Mouse (Mus musculus): ENCODE measurements at regions not wholly inside any gene's neighbourhood (a gene's known extent, or its start where the extent isn't known, plus 50 kb on each side); places are given as distances from the start of the nearest gene placed in this dataset.

DNA sequence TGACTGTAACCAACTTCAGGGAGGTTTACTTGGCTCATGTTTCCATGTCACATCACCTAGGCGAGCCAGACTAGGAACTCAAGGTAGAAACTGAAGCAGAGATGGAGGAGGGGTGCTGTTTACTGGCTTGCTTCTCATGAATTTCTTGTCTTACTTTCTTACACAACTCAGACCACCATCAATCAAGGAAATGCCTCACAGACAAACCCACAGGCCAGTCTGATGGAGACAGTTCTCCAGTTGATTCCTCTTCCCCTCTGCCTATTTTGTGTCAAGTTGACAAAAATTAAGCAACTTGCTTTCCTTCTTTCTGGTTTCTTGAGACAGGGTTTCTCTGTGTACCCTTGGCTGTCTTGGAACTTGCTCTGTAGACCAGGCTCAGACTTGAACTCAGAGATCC, 83.8 kb upstream of the Phip start:
- Histone ChIP-seq H3K9me3 (no peaks in the 10 kb centered on the region), H3K27me3 (no peaks in the 10 kb centered on the region), H3K36me3 (no peaks in the 10 kb centered on the region), H3K9ac (no peak overlapping the region), H3K4me2 (no peak overlapping the region), H3K4me1 (peaks cover 7% of the 10 kb centered on the region; the same call in 1 of the 2 replicates), H3K27ac (no peak overlapping the region), H3K4me3 (no peak overlapping the region)
- no peak for ATAC-seq (ENCODE audit: insufficient number of reproducible peaks, insufficient read depth, low FRiP score, low TSS enrichment, low read depth)
- 83% methylated on average over 1 of the region's 1 CpGs for WGBS

DNA sequence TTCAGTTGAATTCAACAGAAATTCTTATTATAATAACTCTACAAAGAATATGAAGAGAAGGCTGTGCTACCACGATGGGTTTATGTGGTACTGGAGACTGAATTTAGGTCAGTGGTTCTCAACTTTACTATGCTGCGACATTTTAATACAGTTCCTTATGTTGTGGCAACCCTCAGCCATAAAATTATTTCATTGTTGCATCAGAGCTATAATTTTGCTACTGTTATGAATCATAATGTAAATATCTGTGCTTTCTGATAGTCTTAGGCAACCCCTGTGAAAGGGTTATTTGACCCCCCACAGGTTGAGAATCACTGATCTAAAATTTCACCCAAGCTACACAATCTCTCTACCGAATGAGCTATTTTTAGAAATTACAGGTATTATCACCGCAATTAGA, 80.9 kb upstream of the Phip start:
- Histone ChIP-seq H3K36me3 (no peaks in the 10 kb centered on the region), H3K27me3 (no peaks in the 10 kb centered on the region), H3K27ac (no peak overlapping the region), H3K9ac (no peak overlapping the region), H3K4me1 (peaks cover 5% of the 10 kb centered on the region; the same call in 1 of the 2 replicates), H3K4me3 (no peak overlapping the region), H3K9me3 (no peaks in the 10 kb centered on the region), H3K4me2 (no peak overlapping the region)
- ATAC-seq (ENCODE audit: insufficient number of reproducible peaks, insufficient read depth, low FRiP score, low TSS enrichment, low read depth): no peak
- 89% methylated on average over 4 of the region's 4 CpGs for WGBS

DNA sequence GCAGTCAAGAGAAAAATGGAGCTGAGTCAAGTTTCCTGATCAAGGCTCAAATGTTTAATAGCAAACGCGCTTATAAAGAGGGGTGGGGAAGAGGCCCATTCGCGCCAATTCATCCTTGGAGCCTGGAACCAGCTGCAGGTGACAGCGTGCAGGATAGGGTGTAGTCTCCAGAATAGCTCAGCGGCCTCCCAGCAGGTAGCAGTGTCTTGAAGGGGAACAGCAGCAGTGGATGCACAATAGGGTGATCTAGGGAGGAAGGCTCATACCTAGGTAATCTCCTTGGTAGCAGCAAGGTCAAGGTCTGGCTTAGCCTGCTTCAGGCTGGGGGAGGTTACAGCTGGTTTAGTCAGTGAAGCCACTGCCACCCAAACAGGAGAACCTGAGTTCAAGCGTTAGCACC, 76.3 kb upstream of the Phip start:
- H3K4me2 ChIP-seq: no peak overlapping the region
- H3K27me3 ChIP-seq: no peaks in the 10 kb centered on the region
- no peak overlapping the region for H3K9ac ChIP-seq
- H3K4me1 ChIP-seq: peaks cover 13% of the 10 kb centered on the region
- H3K36me3 ChIP-seq: no peaks in the 10 kb centered on the region
- ATAC-seq (ENCODE audit: insufficient number of reproducible peaks, insufficient read depth, low FRiP score, low TSS enrichment, low read depth): no peak
- H3K9me3 ChIP-seq: no peaks in the 10 kb centered on the region
- H3K27ac ChIP-seq: no peak overlapping the region
- no peak overlapping the region for H3K4me3 ChIP-seq
- WGBS: 77% methylated on average over 7 of the region's 7 CpGs

DNA sequence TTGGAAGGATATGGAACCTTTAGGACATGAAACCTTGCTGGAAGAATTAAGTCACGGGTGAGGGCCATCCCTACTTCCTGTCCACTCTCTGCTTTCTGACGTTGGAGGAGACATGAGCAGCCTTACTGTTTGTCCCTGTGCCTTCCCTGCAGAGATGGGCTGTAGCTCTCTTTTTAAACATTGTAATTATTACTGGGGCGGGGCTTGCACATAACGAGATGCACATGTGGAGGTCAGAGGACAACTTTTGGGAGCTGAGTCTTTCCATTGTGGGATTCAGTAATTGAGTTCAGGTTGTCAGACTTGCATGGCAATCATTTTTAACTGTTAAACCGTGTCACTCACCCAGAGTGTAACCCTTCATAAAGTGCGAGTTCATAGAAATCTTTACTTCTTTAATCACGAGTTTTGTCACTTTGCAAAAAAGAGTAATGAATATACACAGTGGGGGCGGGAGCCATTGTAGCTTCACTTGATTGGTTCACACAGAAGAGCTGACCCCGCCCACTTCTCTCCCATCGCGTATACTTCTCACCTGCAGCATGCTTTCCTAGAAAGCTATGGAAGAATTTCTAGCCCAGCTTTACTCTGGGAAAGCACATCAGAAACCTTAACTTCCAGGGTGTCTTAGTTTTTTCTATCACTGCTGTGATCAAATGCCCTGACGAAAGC, 72.4 kb upstream of the Phip start:
- Histone ChIP-seq H3K36me3 (no peaks in the 10 kb centered on the region), H3K9ac (no peak overlapping the region), H3K9me3 (no peaks in the 10 kb centered on the region), H3K4me2 (peak overlapping the region; percentile 42), H3K27me3 (no peaks in the 10 kb centered on the region), H3K27ac (no peak overlapping the region), H3K4me3 (peak overlapping the region; percentile 4; the same call in 1 of the 2 replicates), H3K4me1 (peaks cover 19% of the 10 kb centered on the region)
- no peak for ATAC-seq (ENCODE audit: insufficient number of reproducible peaks, insufficient read depth, low FRiP score, low TSS enrichment, low read depth)
- WGBS: 30% methylated on average over 12 of the region's 12 CpGs

DNA sequence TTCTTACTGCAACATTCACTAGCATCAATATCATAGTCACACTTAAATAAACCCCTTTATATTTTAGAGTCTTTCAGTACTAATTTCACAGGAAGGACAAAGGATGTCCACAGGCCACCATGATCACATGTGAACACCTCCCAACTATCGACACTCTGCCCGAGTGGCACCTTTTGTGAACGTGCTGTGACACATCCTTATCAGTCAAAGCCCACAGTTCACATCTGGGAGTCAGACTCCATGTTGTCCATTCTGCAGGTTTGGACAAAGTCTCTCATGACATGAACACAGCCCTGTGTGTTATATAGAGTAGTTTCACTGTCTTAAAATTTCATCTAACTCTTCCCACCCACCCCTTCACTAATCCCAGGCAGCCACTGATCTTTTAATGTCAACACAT, 70.7 kb upstream of the Phip start:
- no peak for ATAC-seq (ENCODE audit: insufficient number of reproducible peaks, insufficient read depth, low FRiP score, low TSS enrichment, low read depth)
- H3K27me3 ChIP-seq: no peaks in the 10 kb centered on the region
- no peaks in the 10 kb centered on the region for H3K9me3 ChIP-seq
- no peak overlapping the region for H3K4me3 ChIP-seq
- WGBS: 75% methylated on average over 3 of the region's 3 CpGs
- H3K36me3 ChIP-seq: no peaks in the 10 kb centered on the region
- no peak overlapping the region for H3K9ac ChIP-seq
- H3K27ac ChIP-seq: no peak overlapping the region
- H3K4me1 ChIP-seq: peaks cover 16% of the 10 kb centered on the region
- no peak overlapping the region for H3K4me2 ChIP-seq

DNA sequence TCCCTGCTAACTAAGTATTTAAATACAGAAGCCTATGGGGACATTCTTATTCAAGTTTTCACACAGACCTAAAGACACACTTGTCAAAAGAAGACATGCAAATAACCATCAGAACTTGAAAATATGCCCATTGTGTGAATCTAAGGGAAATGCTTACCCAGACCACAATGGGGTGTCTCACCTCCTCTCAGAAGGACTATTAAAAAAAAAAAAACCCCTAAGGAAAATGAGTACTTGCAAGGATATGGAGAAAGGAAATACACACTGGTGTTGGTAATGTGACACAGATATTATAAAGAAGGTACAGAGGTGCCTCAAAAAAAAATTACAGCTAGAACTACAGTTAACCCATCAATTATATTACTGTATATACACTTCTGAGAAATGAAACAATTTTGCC, 68.5 kb upstream of the Phip start:
- H3K27ac ChIP-seq: no peak overlapping the region
- no peaks in the 10 kb centered on the region for H3K36me3 ChIP-seq
- ATAC-seq (ENCODE audit: insufficient number of reproducible peaks, insufficient read depth, low FRiP score, low TSS enrichment, low read depth): no peak
- H3K9ac ChIP-seq: no peak overlapping the region
- no peak overlapping the region for H3K4me2 ChIP-seq
- no peaks in the 10 kb centered on the region for H3K27me3 ChIP-seq
- no peak overlapping the region for H3K4me3 ChIP-seq
- no peaks in the 10 kb centered on the region for H3K9me3 ChIP-seq
- peaks cover 16% of the 10 kb centered on the region for H3K4me1 ChIP-seq

DNA sequence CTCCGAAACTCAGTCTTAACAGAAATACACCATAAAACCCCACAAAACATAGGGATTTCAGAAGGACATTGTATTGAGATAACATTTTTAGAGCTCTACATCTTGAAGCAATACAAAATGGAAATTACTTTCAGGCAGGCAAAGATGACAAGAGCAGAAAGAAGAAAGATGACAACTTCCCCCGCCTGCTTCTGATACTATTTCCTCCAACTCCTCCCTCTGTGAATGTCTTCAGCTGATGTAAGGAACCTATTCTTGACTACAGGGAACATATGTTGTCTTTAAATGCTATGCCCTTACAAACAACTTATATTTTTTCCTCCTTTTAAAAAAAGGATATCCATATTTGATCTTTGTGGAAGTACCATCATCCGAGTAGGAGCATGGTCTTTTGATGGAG, 66.0 kb upstream of the Phip start:
- no peaks in the 10 kb centered on the region for H3K27me3 ChIP-seq
- H3K27ac ChIP-seq: no peak overlapping the region
- H3K4me3 ChIP-seq: no peak overlapping the region
- WGBS: 73% methylated on average over 3 of the region's 3 CpGs
- H3K4me1 ChIP-seq: peaks cover 5% of the 10 kb centered on the region; the same call in 1 of the 2 replicates
- H3K36me3 ChIP-seq: no peaks in the 10 kb centered on the region
- no peak for ATAC-seq (ENCODE audit: insufficient number of reproducible peaks, insufficient read depth, low FRiP score, low TSS enrichment, low read depth)
- no peak overlapping the region for H3K4me2 ChIP-seq
- no peak overlapping the region for H3K9ac ChIP-seq
- H3K9me3 ChIP-seq: no peaks in the 10 kb centered on the region

DNA sequence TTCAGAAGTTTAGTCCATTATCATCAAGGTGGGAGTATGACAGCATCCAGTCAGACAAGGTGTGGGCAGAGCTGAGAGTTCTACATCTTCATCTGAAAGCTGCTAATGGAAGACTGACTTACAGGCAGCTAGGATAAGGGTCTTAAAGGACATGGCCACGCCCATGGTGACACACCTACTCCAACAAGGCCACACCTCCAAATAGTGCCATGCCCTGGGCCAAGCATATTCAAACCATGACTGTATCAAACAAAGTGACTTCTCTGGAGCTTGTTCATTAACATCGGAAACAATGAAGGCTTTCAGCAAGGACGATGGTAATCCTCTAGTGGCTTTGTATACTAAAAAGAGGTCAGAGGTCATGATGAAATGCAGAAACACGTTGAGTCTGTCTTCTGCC, 65.4 kb upstream of the Phip start:
- no peak for ATAC-seq (ENCODE audit: insufficient number of reproducible peaks, insufficient read depth, low FRiP score, low TSS enrichment, low read depth)
- H3K4me3 ChIP-seq: no peak overlapping the region
- no peaks in the 10 kb centered on the region for H3K9me3 ChIP-seq
- H3K9ac ChIP-seq: no peak overlapping the region
- 53% methylated on average over 4 of the region's 4 CpGs for WGBS
- no peaks in the 10 kb centered on the region for H3K27me3 ChIP-seq
- no peak overlapping the region for H3K4me2 ChIP-seq
- no peak overlapping the region for H3K27ac ChIP-seq
- H3K36me3 ChIP-seq: no peaks in the 10 kb centered on the region
- H3K4me1 ChIP-seq: peaks cover 5% of the 10 kb centered on the region; the same call in 1 of the 2 replicates

DNA sequence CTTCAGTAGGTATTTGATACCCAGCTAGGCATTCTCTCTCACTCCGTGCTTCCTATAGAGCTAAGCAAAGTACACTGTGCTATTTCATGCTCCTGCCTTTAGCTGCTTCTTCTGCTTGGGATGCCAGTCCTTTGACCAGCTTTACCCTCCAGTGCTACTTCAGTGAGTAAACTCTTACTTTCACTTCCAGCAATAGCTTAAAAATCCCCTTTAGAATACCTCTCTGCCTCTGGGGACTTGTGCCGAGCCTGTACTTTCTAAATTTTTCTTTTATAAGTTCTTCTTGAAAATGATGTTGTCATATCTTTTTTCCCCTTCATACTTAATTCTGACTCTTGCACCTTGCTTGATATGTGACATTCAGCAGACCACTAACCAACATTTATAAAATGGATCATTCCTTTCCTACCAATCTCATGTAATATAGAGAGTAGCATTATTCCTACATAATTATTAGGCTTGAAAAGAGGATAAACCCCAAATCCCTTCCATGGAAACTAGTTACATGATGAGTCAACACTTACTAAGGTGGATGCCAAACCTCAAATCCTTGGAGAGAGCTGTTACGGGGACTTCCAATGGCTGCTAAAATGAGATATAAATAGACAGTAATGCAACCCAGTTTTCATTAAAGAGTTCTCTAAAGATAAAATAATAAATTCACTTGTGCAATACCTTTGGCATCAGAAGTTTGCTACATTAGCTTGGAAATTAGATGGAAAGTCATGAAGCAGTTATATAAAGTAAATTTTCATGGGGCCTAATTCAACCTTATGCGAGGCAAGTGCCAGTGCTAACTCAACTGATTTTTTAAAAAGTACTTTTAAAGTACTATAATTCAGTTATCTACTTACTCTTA, 62.2 kb upstream of the Phip start:
- no peak overlapping the region for H3K27ac ChIP-seq
- 84% methylated on average over 4 of the region's 4 CpGs for WGBS
- H3K36me3 ChIP-seq: no peaks in the 10 kb centered on the region
- no peak for ATAC-seq (ENCODE audit: insufficient number of reproducible peaks, insufficient read depth, low FRiP score, low TSS enrichment, low read depth)
- no peaks in the 10 kb centered on the region for H3K9me3 ChIP-seq
- H3K4me2 ChIP-seq: no peak overlapping the region
- H3K27me3 ChIP-seq: no peaks in the 10 kb centered on the region
- H3K4me1 ChIP-seq: no peaks in the 10 kb centered on the region
- H3K9ac ChIP-seq: no peak overlapping the region
- H3K4me3 ChIP-seq: no peak overlapping the region
